Mouse (Mus musculus): ENCODE measurements around the gene Sox30.

DNA sequence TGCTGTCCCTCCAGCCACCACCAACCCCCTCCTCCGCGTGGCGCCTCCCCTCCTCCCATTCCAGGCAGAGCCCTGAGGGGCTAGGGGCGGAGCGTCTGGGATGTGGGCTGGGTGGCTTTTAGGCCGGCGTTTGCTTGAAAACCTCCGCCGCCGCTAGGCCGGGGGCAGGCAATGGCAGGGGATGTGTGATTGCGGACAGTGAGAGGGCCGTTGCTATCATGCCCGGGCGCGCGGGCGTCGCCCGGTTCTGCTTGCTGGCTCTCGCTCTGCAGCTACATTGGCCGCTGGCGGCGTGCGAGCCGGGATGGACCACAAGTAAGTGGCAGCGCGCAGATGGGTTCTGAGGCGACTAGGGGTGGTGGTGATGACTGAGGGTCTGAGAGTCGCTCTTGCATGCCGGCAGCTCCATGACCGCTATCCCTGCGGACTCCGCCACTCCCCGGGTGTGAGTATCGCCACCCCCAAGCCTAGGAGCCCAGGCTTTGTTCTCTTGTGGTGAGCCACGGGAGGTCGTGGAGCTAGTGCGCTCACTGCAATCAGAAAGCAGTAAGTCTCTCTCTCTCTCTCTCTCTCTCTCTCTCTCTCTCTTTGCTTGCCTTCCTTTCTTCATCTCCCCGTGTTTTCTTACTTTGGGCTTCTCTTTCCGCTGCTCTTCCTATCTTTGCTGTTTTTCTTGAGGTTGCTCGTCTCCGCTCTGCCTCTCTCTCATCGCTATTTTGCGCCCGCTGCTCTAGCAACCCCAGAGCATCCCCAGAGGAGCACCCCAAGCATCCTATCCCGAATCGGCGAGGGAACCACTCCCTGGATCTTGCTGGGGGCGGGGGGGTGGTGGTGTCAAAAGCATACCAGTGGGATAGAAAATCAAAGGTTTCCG lies 76.0 kb downstream of the Sox30 start, which contains the start of gene Adam19:
- no peak for TF ChIP-seq CHD2 (IDR thresholded peaks at IDR 0.05; ENCODE audit: low read depth, low read length)
- TF ChIP-seq HCFC1 (IDR thresholded peaks at IDR 0.05; ENCODE audit: borderline replicate concordance, insufficient read depth, low read length): no peak
- TF ChIP-seq ZNF384 (IDR thresholded peaks at IDR 0.05; ENCODE audit: low read depth, low read length): no peak
- no peak for TF ChIP-seq ZC3H11A (IDR thresholded peaks at IDR 0.05; ENCODE audit: borderline replicate concordance, low read depth, low read length)
- no peak for TF ChIP-seq MAFK (IDR thresholded peaks at IDR 0.05; ENCODE audit: insufficient read depth, low read depth, low read length)

All from ES-E14 (cell line).